In the genomic region with DNA sequence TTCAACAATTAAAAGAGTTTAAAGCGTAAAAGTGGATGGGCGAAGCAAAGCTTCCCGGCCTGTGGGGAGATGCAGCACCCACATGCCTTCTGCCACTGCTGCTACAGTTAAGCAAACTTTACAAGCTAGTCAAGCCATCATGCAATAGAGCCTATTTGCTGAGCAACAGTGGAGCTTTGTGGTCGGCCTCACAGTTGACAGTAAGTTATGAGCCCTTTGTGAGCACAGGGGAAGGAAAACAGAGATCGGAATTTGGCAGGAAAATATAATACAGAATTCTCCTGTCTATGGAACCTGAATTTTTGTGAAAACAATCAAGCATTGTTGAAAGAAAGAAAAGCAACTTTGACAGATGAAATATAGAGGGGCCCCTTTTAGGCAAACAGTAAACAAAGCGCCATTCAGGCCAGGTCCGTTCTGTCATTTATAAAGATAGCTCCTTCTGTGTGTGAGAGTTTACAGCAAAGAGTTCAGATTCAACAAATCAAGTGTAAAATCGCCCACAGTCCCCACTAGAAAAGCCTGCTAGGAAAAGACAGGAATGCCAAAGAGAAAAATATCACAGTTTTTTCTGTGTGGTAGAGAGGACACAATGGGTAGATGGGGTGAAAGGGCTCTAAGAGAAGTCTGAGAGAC, we compare ENCODE assay signal across 10 mouse cellular contexts.
A peak's percentile ranks its signal among the peaks of the same experiment; 100 is the strongest.
DNase-seq lines count a peak whose midpoint lies in the region; ATAC-seq lines count a peak whose summit lies in the region.
"Had no signal": no experiment of that assay in that cellular context is flagged by ENCODE, and none has a peak within 500 bp of the region (broad histone marks: within the 10 kb centered on the region; RNA-seq: fewer than 3 reads in every experiment).

No protein-coding gene starts in this region.

- peak overlapping the region; percentile 26; the same call in 1 of the 2 replicates for H3K9ac ChIP-seq in heart, embryonic 13.5 days
- no peak overlapping the region for H3K9ac ChIP-seq in forebrain, embryonic 15.5 days (replicated peaks)
- H3K9ac ChIP-seq in limb, embryonic 13.5 days: no peak overlapping the region

- 64% methylated on average over 8 of the region's 8 CpGs for WGBS in heart, embryonic 13.5 days
- 16% methylated on average over 8 of the region's 8 CpGs for whole genome bisulfite sequencing in forebrain, embryonic 15.5 days
- WGBS in limb, embryonic 13.5 days: 38% methylated on average over 8 of the region's 8 CpGs

- no peaks in the 10 kb centered on the region for H3K36me3 ChIP-seq in heart, embryonic 13.5 days
- H3K36me3 ChIP-seq in forebrain, embryonic 15.5 days: no peaks in the 10 kb centered on the region
- no peaks in the 10 kb centered on the region for H3K36me3 ChIP-seq in limb, embryonic 13.5 days

- no peak for ATAC-seq in heart, embryonic 13.5 days (ENCODE audit: extremely low read depth, insufficient number of reproducible peaks, low FRiP score, low TSS enrichment)
- peak; percentile 74 for ATAC-seq in forebrain, embryonic 15.5 days (replicated peaks)
- peak; percentile 57 for ATAC-seq in limb, embryonic 13.5 days (ENCODE audit: low FRiP score, low read depth)

- H3K4me3 ChIP-seq in heart, embryonic 13.5 days: no peak overlapping the region
- peak overlapping the region; percentile 11 for H3K4me3 ChIP-seq in forebrain, embryonic 15.5 days
- H3K4me3 ChIP-seq in limb, embryonic 13.5 days: no peak overlapping the region

- no peak overlapping the region for H3K4me2 ChIP-seq in heart, embryonic 13.5 days
- H3K4me2 ChIP-seq in forebrain, embryonic 15.5 days (replicated peaks): peak overlapping the region; percentile 25
- H3K4me2 ChIP-seq in limb, embryonic 13.5 days (replicated peaks): peak overlapping the region; percentile 41
- H3K4me2 ChIP-seq: liver, embryonic 11.5 days had no signal

- no peaks in the 10 kb centered on the region for H3K27me3 ChIP-seq in heart, embryonic 13.5 days (replicated peaks)
- H3K27me3 ChIP-seq in forebrain, embryonic 15.5 days: no peaks in the 10 kb centered on the region
- H3K27me3 ChIP-seq in limb, embryonic 13.5 days: no peaks in the 10 kb centered on the region

- no peaks in the 10 kb centered on the region for H3K9me3 ChIP-seq in heart, embryonic 13.5 days
- H3K9me3 ChIP-seq in forebrain, embryonic 15.5 days: no peaks in the 10 kb centered on the region
- H3K9me3 ChIP-seq in limb, embryonic 13.5 days: no peaks in the 10 kb centered on the region

- H3K27ac ChIP-seq in heart, embryonic 13.5 days (replicated peaks): peak overlapping the region; percentile 55
- H3K27ac ChIP-seq in forebrain, embryonic 15.5 days (replicated peaks): peak overlapping the region; percentile 75
- H3K27ac ChIP-seq in limb, embryonic 13.5 days: peak overlapping the region; percentile 62

- no peak for DNase-seq in heart, postnatal 36 days
- peak; percentile 68 for DNase-seq in brain, adult 2 months (ENCODE audit: low read depth, low spot score)
- no peak for DNase-seq in spleen, postnatal 4 days (ENCODE audit: low spot score in 2 of 2)
- DNase-seq in left cerebral cortex, postnatal 36 days (ENCODE audit: low spot score in 2 of 2): no peak
- DNase-seq in right cerebral cortex, postnatal 4 days: no peak
- DNase-seq: adrenal gland, postnatal 14 days had no signal

- H3K4me1 ChIP-seq in heart, embryonic 13.5 days: peaks cover 55% of the 10 kb centered on the region
- peaks cover 32% of the 10 kb centered on the region for H3K4me1 ChIP-seq in forebrain, embryonic 15.5 days
- H3K4me1 ChIP-seq in limb, embryonic 13.5 days: peaks cover 51% of the 10 kb centered on the region

- intact Hi-C loops in heart, postnatal 36 days (cut with DNase I): no loop called here
- intact Hi-C loops in left cerebral cortex, postnatal 36 days (cut with DNase I): loop anchor here (5.0 kb wide), 1 partner anchor 208 kb away; no protein-coding TSS in a partner anchor
